In the genomic region with DNA sequence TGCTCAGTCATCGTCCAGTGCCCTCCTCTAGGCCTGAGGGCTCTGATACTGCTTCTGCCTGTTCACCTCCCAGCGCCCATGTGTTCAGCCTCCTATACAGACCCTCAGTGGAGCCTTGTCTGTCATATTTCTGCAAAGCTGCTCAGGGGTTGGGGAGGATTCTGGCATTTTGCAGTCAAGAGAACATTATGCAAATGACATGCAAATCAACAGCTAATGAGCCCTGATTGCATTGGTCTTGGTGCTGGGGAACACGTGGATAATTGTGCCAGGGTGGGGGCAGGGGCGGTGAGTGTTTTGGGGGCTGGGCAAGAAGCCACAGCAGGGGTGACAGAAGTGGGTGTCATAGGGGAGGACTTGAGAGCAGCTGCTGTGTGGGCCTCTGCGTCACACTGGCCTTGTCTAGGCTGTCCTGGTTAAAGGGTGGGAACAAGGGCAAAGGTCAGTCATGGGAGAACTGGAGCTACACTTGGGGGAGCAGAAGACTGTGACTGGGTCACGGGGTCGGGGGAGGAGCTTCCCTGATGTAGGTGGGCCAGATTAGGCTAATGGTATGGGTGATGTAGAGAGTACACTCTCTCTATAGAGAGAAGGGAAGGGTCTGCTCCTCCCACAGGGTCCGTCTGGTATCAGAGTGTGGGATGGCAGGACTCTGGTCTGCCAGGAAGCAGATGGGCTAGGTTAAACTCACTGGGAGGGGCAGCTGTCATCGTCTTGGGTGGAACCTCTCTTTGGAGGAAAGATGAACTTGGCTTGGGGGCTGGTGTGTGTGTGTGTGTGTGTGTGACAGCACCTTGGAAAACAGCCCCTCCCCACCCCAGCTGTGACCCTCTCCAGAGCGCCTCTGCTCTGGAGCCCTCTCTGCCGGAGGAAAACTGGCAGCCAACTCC, we compare ENCODE assay signal across 12 mouse cellular contexts. TPM values are rescaled to one million over a fixed set of nuclear protein-coding genes. Genes with fewer than 3 reads are reported as not detected.
A peak's percentile ranks its signal among the peaks of the same experiment; 100 is the strongest.
DNase-seq lines count a peak whose midpoint lies in the region; ATAC-seq and TF ChIP-seq lines count a peak whose summit lies in the region.
"Had no signal": no experiment of that assay in that cellular context is flagged by ENCODE, and none has a peak within 500 bp of the region (broad histone marks: within the 10 kb centered on the region; RNA-seq: fewer than 3 reads in every experiment).

No protein-coding gene starts in this region.

- WGBS in cerebellum, adult 2 months: 12% methylated on average over 11 of the region's 11 CpGs
- 38% methylated on average over 11 of the region's 11 CpGs for WGBS in lung, embryonic 14.5 days
- 24% methylated on average over 11 of the region's 11 CpGs for WGBS in hindbrain, embryonic 14.5 days
- WGBS in neural tube, embryonic 13.5 days: 20% methylated on average over 11 of the region's 11 CpGs

- DNase-seq in cerebellum, adult 2 months: peak in 1 of 2 experiments; percentile 42
- no peak for DNase-seq in cerebellum, adult 8-10 months
- peak; percentile 47 for DNase-seq in lung, embryonic 14.5 days
- no peak for DNase-seq in lung, adult 18-20 months
- peak; percentile 67 for DNase-seq in hindbrain, embryonic 14.5 days (ENCODE audit: low spot score)
- no peak for DNase-seq in thymus, postnatal 0 days (ENCODE audit: low spot score)
- DNase-seq: heart, postnatal 4 days had no signal

- H3K9me3 ChIP-seq in lung, embryonic 14.5 days (ENCODE audit: low read depth, low read length): no peaks in the 10 kb centered on the region
- H3K9me3 ChIP-seq in hindbrain, embryonic 14.5 days (ENCODE audit: control insufficient read depth, low read length): no peaks in the 10 kb centered on the region
- H3K9me3 ChIP-seq in neural tube, embryonic 13.5 days: no peaks in the 10 kb centered on the region
- H3K9me3 ChIP-seq: embryonic facial prominence, embryonic 15.5 days had no signal

- H3K27me3 ChIP-seq in cerebellum, adult 2 months (ENCODE audit: control insufficient read depth, insufficient read depth, low read length): no peaks in the 10 kb centered on the region
- H3K27me3 ChIP-seq in lung, embryonic 14.5 days (ENCODE audit: insufficient read depth, low read length): 0 out of 2 replicates have a peak, but pooled peaks cover 3% of the 10 kb centered on the region
- no peaks in the 10 kb centered on the region for H3K27me3 ChIP-seq in hindbrain, embryonic 14.5 days (ENCODE audit: control insufficient read depth, insufficient read depth, low read length)
- no peaks in the 10 kb centered on the region for H3K27me3 ChIP-seq in neural tube, embryonic 13.5 days
- H3K27me3 ChIP-seq: embryonic facial prominence, embryonic 15.5 days had no signal

- peaks cover 63% of the 10 kb centered on the region for H3K4me1 ChIP-seq in cerebellum, adult 2 months (ENCODE audit: control insufficient read depth, insufficient read depth, low read length)
- no peaks in the 10 kb centered on the region for H3K4me1 ChIP-seq in lung, embryonic 14.5 days (ENCODE audit: insufficient read depth)
- H3K4me1 ChIP-seq in hindbrain, embryonic 14.5 days (replicated peaks; ENCODE audit: control insufficient read depth, insufficient read depth, low read length): peaks cover 19% of the 10 kb centered on the region
- peaks cover 34% of the 10 kb centered on the region for H3K4me1 ChIP-seq in neural tube, embryonic 13.5 days (replicated peaks)

- TF ChIP-seq POLR2A in cerebellum, adult 2 months (IDR thresholded peaks at IDR 0.05; ENCODE audit: borderline replicate concordance, insufficient read depth, low read length): no peak

- no peak overlapping the region for H3K4me2 ChIP-seq in lung, embryonic 14.5 days
- H3K4me2 ChIP-seq in hindbrain, embryonic 14.5 days (replicated peaks): no peak overlapping the region
- no peak overlapping the region for H3K4me2 ChIP-seq in neural tube, embryonic 13.5 days
- H3K4me2 ChIP-seq: embryonic facial prominence, embryonic 15.5 days had no signal

- peak overlapping the region; percentile 7 for H3K4me3 ChIP-seq in cerebellum, adult 2 months (replicated peaks; ENCODE audit: insufficient read depth, low read depth, low read length)
- H3K4me3 ChIP-seq in lung, embryonic 14.5 days (ENCODE audit: low read depth, low read length): no peak overlapping the region
- no peak overlapping the region for H3K4me3 ChIP-seq in hindbrain, embryonic 14.5 days (replicated peaks; ENCODE audit: low read length)
- no peak overlapping the region for H3K4me3 ChIP-seq in neural tube, embryonic 13.5 days
- H3K4me3 ChIP-seq: embryonic facial prominence, embryonic 15.5 days had no signal

- H3K36me3 ChIP-seq in lung, embryonic 14.5 days (ENCODE audit: insufficient read depth): no peaks in the 10 kb centered on the region
- H3K36me3 ChIP-seq in hindbrain, embryonic 14.5 days (replicated peaks; ENCODE audit: control insufficient read depth, insufficient read depth): no peaks in the 10 kb centered on the region
- no peaks in the 10 kb centered on the region for H3K36me3 ChIP-seq in neural tube, embryonic 13.5 days
- H3K36me3 ChIP-seq: embryonic facial prominence, embryonic 15.5 days had no signal

- no peak overlapping the region for H3K9ac ChIP-seq in lung, embryonic 14.5 days
- H3K9ac ChIP-seq in hindbrain, embryonic 14.5 days: no peak overlapping the region
- 0 out of 2 replicates have a peak overlapping the region, but pooled peaks have one; percentile 12 for H3K9ac ChIP-seq in neural tube, embryonic 13.5 days
- H3K9ac ChIP-seq: embryonic facial prominence, embryonic 15.5 days had no signal

- H3K27ac ChIP-seq in cerebellum, adult 2 months (ENCODE audit: insufficient read depth, low read length): peak overlapping the region; percentile 65
- H3K27ac ChIP-seq in lung, embryonic 14.5 days (ENCODE audit: low read depth): no peak overlapping the region
- peak overlapping the region; percentile 88 for H3K27ac ChIP-seq in hindbrain, embryonic 14.5 days
- peak overlapping the region; percentile 88 for H3K27ac ChIP-seq in neural tube, embryonic 13.5 days (replicated peaks)
- H3K27ac ChIP-seq: embryonic facial prominence, embryonic 15.5 days had no signal

- peak; percentile 62 for ATAC-seq in lung, embryonic 14.5 days (ENCODE audit: insufficient read depth)
- peak; percentile 66 for ATAC-seq in hindbrain, embryonic 14.5 days (ENCODE audit: low FRiP score)
- ATAC-seq in neural tube, embryonic 13.5 days (ENCODE audit: low read depth): peak; percentile 83
- ATAC-seq in erythroid progenitor cell, adult 5-6 weeks (replicated peaks; ENCODE audit: low FRiP score, poor library complexity, severe bottlenecking): no peak

- TF ChIP-seq CTCF in cerebellum, adult 2 months (IDR thresholded peaks at IDR 0.05; ENCODE audit: borderline replicate concordance, insufficient read depth, low read depth, low read length): no peak
- no peak for TF ChIP-seq CTCF in lung, embryonic 14.5 days (IDR thresholded peaks at IDR 0.05; ENCODE audit: low read depth)

RNA-seq across cellular contexts. Expression of gene Pacsin1, which starts 23.9 kb away (rescaled TPM):
- polyA plus RNA-seq in cerebellum, adult 2 months (2012; rRNA removed): 228 and 244 TPM in 2 replicates
- 0.39 and 0.60 TPM in 2 replicates for polyA plus RNA-seq in lung, embryonic 14.5 days (2014; fragmentation: Nextera tagmentation; extraction: Ambion mirVana)
- polyA plus RNA-seq in hindbrain, embryonic 14.5 days (2014; fragmentation: Nextera tagmentation; extraction: Ambion mirVana): 44.5 and 51.7 TPM in 2 replicates
- 29.6 and 32.1 TPM in 2 replicates for polyA plus RNA-seq in neural tube, embryonic 13.5 days (2015; fragmentation: Nextera tagmentation; extraction: Ambion mirVana)
- total RNA-seq in erythroid progenitor cell, adult 5-6 weeks (2015; ENCODE audit: low replicate concordance): not detected in 2 replicates
- total RNA-seq in erythroid progenitor cell, adult 5-6 weeks (2017; ENCODE audit: low replicate concordance): not detected in 2 replicates
- polyA plus RNA-seq in thymus, postnatal 0 days (2015; fragmentation: Nextera tagmentation; extraction: Ambion mirVana): 19.8 and 20.1 TPM in 2 replicates

RNA-seq across cellular contexts. Expression of gene Rps10, which starts 42.7 kb away (rescaled TPM):
- polyA plus RNA-seq in cerebellum, adult 2 months (2012; rRNA removed): 479 and 488 TPM in 2 replicates
- polyA plus RNA-seq in lung, embryonic 14.5 days (2014; fragmentation: Nextera tagmentation; extraction: Ambion mirVana): 1,167 and 1,191 TPM in 2 replicates
- 489 and 624 TPM in 2 replicates for polyA plus RNA-seq in hindbrain, embryonic 14.5 days (2014; fragmentation: Nextera tagmentation; extraction: Ambion mirVana)
- polyA plus RNA-seq in neural tube, embryonic 13.5 days (2015; fragmentation: Nextera tagmentation; extraction: Ambion mirVana): 578 and 594 TPM in 2 replicates
- 648 and 718 TPM in 2 replicates for total RNA-seq in erythroid progenitor cell, adult 5-6 weeks (2015; ENCODE audit: low replicate concordance)
- total RNA-seq in erythroid progenitor cell, adult 5-6 weeks (2017; ENCODE audit: low replicate concordance): 440 and 463 TPM in 2 replicates
- polyA plus RNA-seq in thymus, postnatal 0 days (2015; fragmentation: Nextera tagmentation; extraction: Ambion mirVana): 1,579 and 1,606 TPM in 2 replicates

RNA-seq across cellular contexts. Expression of gene RPS10-NUDT3, which starts 44.1 kb away (rescaled TPM):
- polyA plus RNA-seq in cerebellum, adult 2 months (2012; rRNA removed): 0.16 TPM in 2 replicates
- polyA plus RNA-seq in lung, embryonic 14.5 days (2014; fragmentation: Nextera tagmentation; extraction: Ambion mirVana): not detected in 2 replicates
- not detected in 2 replicates for polyA plus RNA-seq in hindbrain, embryonic 14.5 days (2014; fragmentation: Nextera tagmentation; extraction: Ambion mirVana)
- not detected in 2 replicates for polyA plus RNA-seq in neural tube, embryonic 13.5 days (2015; fragmentation: Nextera tagmentation; extraction: Ambion mirVana)
- not detected in 2 replicates for total RNA-seq in erythroid progenitor cell, adult 5-6 weeks (2015; ENCODE audit: low replicate concordance)
- total RNA-seq in erythroid progenitor cell, adult 5-6 weeks (2017; ENCODE audit: low replicate concordance): 12.3 TPM in 1 of 2 replicates, not detected in the other
- not detected in 2 replicates for polyA plus RNA-seq in thymus, postnatal 0 days (2015; fragmentation: Nextera tagmentation; extraction: Ambion mirVana)
- total RNA-seq: heart, postnatal 4 days had no signal
- polyA plus RNA-seq: embryonic facial prominence, embryonic 15.5 days; liver, embryonic 16.5 days; stomach, embryonic 14.5 days had no signal

RNA-seq across cellular contexts. Expression of gene Spdef, which starts 49.6 kb away (rescaled TPM):
- polyA plus RNA-seq in cerebellum, adult 2 months (2012; rRNA removed): 1.2 and 1.3 TPM in 2 replicates
- 0.88 and 1.1 TPM in 2 replicates for polyA plus RNA-seq in lung, embryonic 14.5 days (2014; fragmentation: Nextera tagmentation; extraction: Ambion mirVana)
- polyA plus RNA-seq in hindbrain, embryonic 14.5 days (2014; fragmentation: Nextera tagmentation; extraction: Ambion mirVana): 0.26 and 0.94 TPM in 2 replicates
- polyA plus RNA-seq in neural tube, embryonic 13.5 days (2015; fragmentation: Nextera tagmentation; extraction: Ambion mirVana): 0.56 and 0.68 TPM in 2 replicates
- total RNA-seq in erythroid progenitor cell, adult 5-6 weeks (2015; ENCODE audit: low replicate concordance): not detected in 2 replicates
- total RNA-seq in erythroid progenitor cell, adult 5-6 weeks (2017; ENCODE audit: low replicate concordance): not detected in 2 replicates
- polyA plus RNA-seq in thymus, postnatal 0 days (2015; fragmentation: Nextera tagmentation; extraction: Ambion mirVana): 0.66 and 0.99 TPM in 2 replicates

RNA-seq across cellular contexts. Expression of gene Nudt3, which starts 55.9 kb away (rescaled TPM):
- 336 and 366 TPM in 2 replicates for polyA plus RNA-seq in cerebellum, adult 2 months (2012; rRNA removed)
- polyA plus RNA-seq in lung, embryonic 14.5 days (2014; fragmentation: Nextera tagmentation; extraction: Ambion mirVana): 30.5 and 34.4 TPM in 2 replicates
- 107 and 115 TPM in 2 replicates for polyA plus RNA-seq in hindbrain, embryonic 14.5 days (2014; fragmentation: Nextera tagmentation; extraction: Ambion mirVana)
- polyA plus RNA-seq in neural tube, embryonic 13.5 days (2015; fragmentation: Nextera tagmentation; extraction: Ambion mirVana): 238 and 300 TPM in 2 replicates
- total RNA-seq in erythroid progenitor cell, adult 5-6 weeks (2015; ENCODE audit: low replicate concordance): 11.3 and 21.6 TPM in 2 replicates
- 20.7 and 43.1 TPM in 2 replicates for total RNA-seq in erythroid progenitor cell, adult 5-6 weeks (2017; ENCODE audit: low replicate concordance)
- 80.5 and 87.8 TPM in 2 replicates for polyA plus RNA-seq in thymus, postnatal 0 days (2015; fragmentation: Nextera tagmentation; extraction: Ambion mirVana)

Comparison
In these comparisons a context has a peak if more than half of its experiments do, and no peak if none do; other contexts are left out.
1. DNase-seq: peak in lung, embryonic 14.5 days (single experiment) and hindbrain, embryonic 14.5 days (single experiment); none in cerebellum, adult 8-10 months (single experiment), lung, adult 18-20 months (0 of 2) and thymus, postnatal 0 days (single experiment).
2. RNA of gene Pacsin1, which starts 23.9 kb away (polyA plus RNA-seq): 228 to 244 TPM in cerebellum, adult 2 months, 44.5 to 51.7 TPM in hindbrain, embryonic 14.5 days, 29.6 to 32.1 TPM in neural tube, embryonic 13.5 days and 19.8 to 20.1 TPM in thymus, postnatal 0 days; 0.39 to 0.60 TPM in lung, embryonic 14.5 days; every median in the first group is over 10 times any median in the second.